Mouse (Mus musculus) heart, embryonic 11.5 days (tissue): ENCODE results near the gene Smo. TPM values are rescaled to one million over a fixed set of nuclear protein-coding genes. Genes with fewer than 3 reads are reported as not detected.

Source experiments
- ATAC-seq: fragments of 200-750 bp; cut with Nextera tagmentation; replicated peaks from 2 replicates; pipeline ENCODE4 v1.8.0; 2017; ENCODE audit warnings: moderate library complexity; ENCODE audit not compliant: insufficient number of reproducible peaks, low FRiP score, low TSS enrichment
- H3K27ac ChIP-seq: fragments of 300-500 bp; sonication (generic); 2 replicates; pipeline ENCODE4 v1.5.1; 2014; ENCODE audit warnings: mild to moderate bottlenecking, low read depth, low read length
- H3K27me3 ChIP-seq: fragments of 300-500 bp; sonication (generic); 2 replicates; pipeline ENCODE4 v1.6.1; 2014; ENCODE audit warnings: mild to moderate bottlenecking, low read length, mixed read lengths; ENCODE audit not compliant: control insufficient read depth, insufficient read depth
- H3K36me3 ChIP-seq: fragments of 300-500 bp; sonication (generic); 2 replicates; pipeline ENCODE4 v1.6.1; 2014; ENCODE audit warnings: mild to moderate bottlenecking, low read length, moderate library complexity, mixed read lengths; ENCODE audit not compliant: control insufficient read depth, insufficient read depth
- H3K4me1 ChIP-seq: fragments of 300-500 bp; sonication (generic); 2 replicates; pipeline ENCODE4 v1.6.1; 2014; ENCODE audit warnings: low read length; ENCODE audit not compliant: control insufficient read depth, insufficient read depth
- H3K4me2 ChIP-seq: fragments of 300-500 bp; sonication (generic); 2 replicates; pipeline ENCODE4 v1.6.1; 2014; ENCODE audit warnings: mild to moderate bottlenecking, moderate library complexity
- H3K4me3 ChIP-seq: fragments of 300-500 bp; sonication (generic); 2 replicates; pipeline ENCODE4 v1.5.1; 2014; ENCODE audit warnings: low read depth, low read length
- H3K9ac ChIP-seq: fragments of 300-500 bp; sonication (generic); 2 replicates; pipeline ENCODE4 v1.6.1; 2014; ENCODE audit warnings: mild to moderate bottlenecking, low read depth, low read length, moderate library complexity
- H3K9me3 ChIP-seq: fragments of 300-500 bp; sonication (generic); replicated peaks from 2 replicates; pipeline ENCODE4 v1.6.1; 2016; ENCODE audit warnings: low read length; ENCODE audit not compliant: control insufficient read depth
- WGBS: fragments of 180-500 bp; shearing (Covaris S2); extraction: QIAGEN DNeasy Blood & Tissue Kit; methylation state at CpG from one replicate; pipeline ENCODE4 v1.1.7; 2014; ENCODE audit not compliant: insufficient replicate concordance; 5-methylcytosine and 5-hydroxymethylcytosine counted together
- polyA plus RNA-seq: library from polyadenylated mRNA; unstranded; fragments of >200 nt; fragmentation: Nextera tagmentation; extraction: Ambion mirVana; gene quantifications from 2 replicates; pipeline ENCODE4 v1.2.1, GENCODE M21; 2014

The Smo gene
- polyA plus RNA-seq, 1 experiment from 2014 or later: 22.4 TPM

- peaks cover 9% of the 10 kb centered on the region for H3K27me3 ChIP-seq
- peak; percentile 83 for ATAC-seq
- peak overlapping the region; percentile 99 for H3K4me2 ChIP-seq
- H3K9me3 ChIP-seq: no peaks in the 10 kb centered on the region
- 30% methylated on average over 3 of the region's 3 CpGs for WGBS
- H3K4me1 ChIP-seq: peaks cover 8% of the 10 kb centered on the region; the same call in 1 of the 2 replicates
- H3K36me3 ChIP-seq: no peaks in the 10 kb centered on the region
- H3K4me3 ChIP-seq: no peak overlapping the region; the same call in 1 of the 2 replicates
- peak overlapping the region; percentile 56; the same call in 1 of the 2 replicates for H3K9ac ChIP-seq
- peak overlapping the region; percentile 75 for H3K27ac ChIP-seq
Measured at GRCm38 (mm10) chr6:29697548-29697947, 37.8 kb upstream of the Smo start.

- Histone ChIP-seq H3K4me1 (peaks cover 8% of the 10 kb centered on the region; the same call in 1 of the 2 replicates), H3K27ac (peak overlapping the region; percentile 42), H3K9ac (no peak overlapping the region), H3K4me2 (peak overlapping the region; percentile 38), H3K4me3 (no peak overlapping the region), H3K9me3 (no peaks in the 10 kb centered on the region), H3K36me3 (no peaks in the 10 kb centered on the region), H3K27me3 (no peaks in the 10 kb centered on the region)
- 75% methylated on average over 7 of the region's 7 CpGs for WGBS
- peak; percentile 50; the same call in 1 of the 2 replicates for ATAC-seq
Measured at GRCm38 (mm10) chr6:29699085-29699745, 36.1 kb upstream of the Smo start.

- Histone ChIP-seq H3K4me2 (peak overlapping the region; percentile 49), H3K27me3 (no peaks in the 10 kb centered on the region), H3K36me3 (no peaks in the 10 kb centered on the region), H3K4me1 (peaks cover 4% of the 10 kb centered on the region; the same call in 1 of the 2 replicates), H3K9ac (no peak overlapping the region), H3K4me3 (0 out of 2 replicates have a peak overlapping the region, but pooled peaks have one; percentile 14), H3K27ac (peak overlapping the region; percentile 90), H3K9me3 (no peaks in the 10 kb centered on the region)
- 46% methylated on average over 6 of the region's 6 CpGs for WGBS
- peak; percentile 85 for ATAC-seq
Measured at GRCm38 (mm10) chr6:29701051-29701450, 34.3 kb upstream of the Smo start.

GRCm38 (mm10) chr6:29702126-29702525 lies 33.2 kb upstream of the Smo start:
- ATAC-seq: no peak
- WGBS: 79% methylated on average over 3 of the region's 3 CpGs

DNA sequence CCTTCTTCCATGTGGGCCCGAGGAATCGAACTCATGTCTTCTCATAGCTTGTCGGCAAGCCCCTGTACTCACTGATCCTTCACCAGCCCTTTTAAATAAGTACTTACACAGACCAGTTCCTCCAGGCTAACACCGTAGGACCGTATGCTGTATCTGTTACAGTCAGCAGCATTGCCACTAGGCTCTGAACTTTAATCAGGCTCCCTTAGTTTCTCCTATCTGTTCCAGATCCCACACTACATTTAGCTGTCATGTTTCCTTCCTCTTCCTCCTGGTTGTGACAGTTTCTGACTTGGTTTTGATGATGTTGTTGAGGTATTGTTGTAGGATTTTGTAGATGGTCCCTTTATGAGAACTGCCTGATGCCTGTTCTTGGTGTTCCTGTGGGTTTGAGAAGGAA lies 31.2 kb upstream of the Smo start:
- H3K27me3 ChIP-seq: no peaks in the 10 kb centered on the region
- no peak overlapping the region for H3K9ac ChIP-seq
- WGBS: 72% methylated on average over 5 of the region's 5 CpGs
- H3K4me3 ChIP-seq: no peak overlapping the region
- H3K4me2 ChIP-seq: no peak overlapping the region
- H3K4me1 ChIP-seq: peaks cover 8% of the 10 kb centered on the region
- H3K27ac ChIP-seq: no peak overlapping the region
- H3K36me3 ChIP-seq: no peaks in the 10 kb centered on the region
- no peaks in the 10 kb centered on the region for H3K9me3 ChIP-seq
- no peak for ATAC-seq

More at GRCm38 (mm10) chr6:29702126-29702525, 33.2 kb upstream of the Smo start:
- Histone ChIP-seq H3K4me1 (peaks cover 4% of the 10 kb centered on the region; the same call in 1 of the 2 replicates), H3K9ac (peak overlapping the region; percentile 62), H3K4me3 (0 out of 2 replicates have a peak overlapping the region, but pooled peaks have one; percentile 14), H3K9me3 (no peaks in the 10 kb centered on the region), H3K27ac (peak overlapping the region; percentile 85), H3K27me3 (no peaks in the 10 kb centered on the region), H3K4me2 (peak overlapping the region; percentile 49), H3K36me3 (no peaks in the 10 kb centered on the region)

- no peak overlapping the region for H3K9ac ChIP-seq
- H3K36me3 ChIP-seq: no peaks in the 10 kb centered on the region
- H3K4me1 ChIP-seq: peaks cover 8% of the 10 kb centered on the region
- 7% methylated on average over 2 of the region's 2 CpGs for WGBS
- H3K9me3 ChIP-seq: no peaks in the 10 kb centered on the region
- H3K4me3 ChIP-seq: no peak overlapping the region
- no peak overlapping the region for H3K27ac ChIP-seq
- no peak for ATAC-seq
- no peaks in the 10 kb centered on the region for H3K27me3 ChIP-seq
- H3K4me2 ChIP-seq: no peak overlapping the region
Measured at GRCm38 (mm10) chr6:29707902-29708301, 27.4 kb upstream of the Smo start.

GRCm38 (mm10) chr6:29711318-29711717 lies 24.0 kb upstream of the Smo start:
- no peak overlapping the region for H3K4me3 ChIP-seq
- WGBS: 61% methylated on average over 3 of the region's 3 CpGs
- H3K4me2 ChIP-seq: no peak overlapping the region
- H3K27me3 ChIP-seq: no peaks in the 10 kb centered on the region
- ATAC-seq: no peak
- H3K27ac ChIP-seq: no peak overlapping the region
- peaks cover 8% of the 10 kb centered on the region for H3K4me1 ChIP-seq
- no peaks in the 10 kb centered on the region for H3K9me3 ChIP-seq
- H3K9ac ChIP-seq: no peak overlapping the region
- H3K36me3 ChIP-seq: no peaks in the 10 kb centered on the region

DNA sequence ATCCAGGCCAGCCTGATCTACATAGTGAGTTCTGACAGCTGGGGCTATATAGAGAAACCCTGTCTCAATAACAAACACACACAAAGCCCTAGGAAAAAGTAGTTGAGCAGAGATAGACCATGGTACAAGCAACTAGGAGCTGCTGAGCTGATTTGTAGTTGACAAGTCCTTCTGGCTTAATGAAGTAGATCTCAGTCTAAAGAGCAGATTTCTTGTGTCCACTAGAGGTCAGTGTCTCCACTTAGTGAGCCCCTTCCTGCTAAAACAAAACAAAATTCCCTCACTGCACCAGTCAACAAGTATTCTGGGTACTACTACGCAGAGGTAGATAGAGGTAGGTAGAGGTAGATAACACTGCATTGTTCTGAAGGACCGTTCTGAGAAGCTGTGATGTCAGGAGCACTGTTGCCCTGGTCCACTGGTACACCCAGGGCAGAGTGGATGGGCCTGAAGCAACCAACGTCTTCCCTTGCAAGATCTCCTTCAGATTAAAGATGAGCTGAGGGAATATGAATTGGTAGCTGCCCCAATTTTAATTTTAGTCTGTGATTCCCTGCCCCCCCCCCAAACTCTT lies 23.2 kb upstream of the Smo start:
- H3K36me3 ChIP-seq: no peaks in the 10 kb centered on the region
- no peak overlapping the region for H3K4me3 ChIP-seq
- ATAC-seq: no peak
- no peak overlapping the region for H3K27ac ChIP-seq
- WGBS: 42% methylated on average over 3 of the region's 3 CpGs
- no peak overlapping the region for H3K4me2 ChIP-seq
- H3K9ac ChIP-seq: no peak overlapping the region
- H3K27me3 ChIP-seq: peaks cover under 1% of the 10 kb centered on the region; the same call in 1 of the 2 replicates
- peaks cover 8% of the 10 kb centered on the region for H3K4me1 ChIP-seq
- H3K9me3 ChIP-seq: no peaks in the 10 kb centered on the region
